Mouse (Mus musculus) neutrophil, adult 83 days (primary cell): ENCODE data around the gene Klhdc7a. TPM values are rescaled to one million over a fixed set of nuclear protein-coding genes. Genes with fewer than 3 reads are reported as not detected.

Experiments
- total RNA-seq, 2 experiments: library from RNA; stranded (reverse); gene quantifications; one replicate each; pipeline ENCODE4 v1.2.4; 2023

Klhdc7a gene
- under 1 TPM in 1 of 2 experiments, not detected in 1; 0.04 TPM for total RNA-seq

DNA sequence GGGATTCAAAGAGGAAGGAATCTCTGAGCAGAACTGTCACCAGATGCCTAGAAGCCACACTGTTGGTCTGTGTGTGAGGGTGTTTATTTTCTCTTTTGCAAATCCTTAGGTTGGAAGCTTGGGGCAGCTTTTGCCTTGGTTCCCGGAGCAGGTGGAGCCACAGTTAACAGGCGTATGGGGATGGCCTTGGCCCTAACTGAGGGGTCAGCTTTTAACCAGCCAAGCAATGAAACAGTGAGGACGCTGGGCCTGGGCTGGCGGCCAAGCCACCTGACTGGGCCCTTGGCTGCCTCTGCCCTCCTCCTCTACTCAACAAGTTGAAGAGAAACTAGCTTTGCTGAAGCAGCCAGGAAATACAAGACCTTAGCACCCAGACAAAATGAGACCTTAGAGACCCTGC is at the start of gene Klhdc7a:
Gene Klhdc7a, minus strand, starts transcription at position 105 of the 400 bp plus-strand sequence.

Other genes with a start within 250 kb of the Klhdc7a start
- not detected for gene Pax7, start 134.5 kb downstream of the Klhdc7a start, total RNA-seq